Mouse (Mus musculus) G1E-ER4 (cell line): ENCODE measurements around the gene Spem2. TPM values are rescaled to one million over a fixed set of nuclear protein-coding genes. Genes with fewer than 3 reads are reported as not detected.

ENCODE experiments used
- GATA1 ChIP-seq: IDR thresholded peaks from one replicate; pipeline ENCODE4 v1.8.0; 2012; ENCODE audit warnings: low read length, inconsistent platforms
- polyA plus RNA-seq: library from polyadenylated mRNA; stranded (reverse); fragments of >175 nt; gene quantifications from 2 replicates; pipeline ENCODE4 v1.2.3, GENCODE M21; 2012

Spem2 gene
- not detected in 2 replicates for polyA plus RNA-seq

GRCm38 (mm10) chr11:69818365-69818764 lies at the start of gene Spem2:
TSS of gene Spem2 (minus strand) at chr11:69818465.
- TF ChIP-seq GATA1: no peak

DNA sequence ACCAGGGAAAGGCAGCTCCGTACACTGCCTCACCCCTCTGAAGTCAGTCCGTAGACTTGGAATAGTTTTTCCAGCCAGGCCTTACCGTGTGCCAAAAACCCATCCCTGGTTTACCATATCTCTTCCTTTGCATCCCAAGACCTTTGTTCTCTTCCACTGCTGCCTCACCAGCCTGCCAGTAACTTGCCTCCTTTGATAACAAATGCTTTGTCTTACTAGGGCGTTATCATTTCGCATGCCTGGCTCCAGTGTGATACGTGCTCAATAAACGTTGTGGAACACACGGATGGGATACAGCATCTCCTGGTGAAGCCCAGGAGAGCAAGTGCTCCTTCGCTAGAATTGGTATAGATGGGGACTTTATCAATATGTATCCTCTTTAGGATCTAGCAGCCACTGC lies 49.1 kb upstream of the Spem2 start:
- no peak for TF ChIP-seq GATA1

DNA sequence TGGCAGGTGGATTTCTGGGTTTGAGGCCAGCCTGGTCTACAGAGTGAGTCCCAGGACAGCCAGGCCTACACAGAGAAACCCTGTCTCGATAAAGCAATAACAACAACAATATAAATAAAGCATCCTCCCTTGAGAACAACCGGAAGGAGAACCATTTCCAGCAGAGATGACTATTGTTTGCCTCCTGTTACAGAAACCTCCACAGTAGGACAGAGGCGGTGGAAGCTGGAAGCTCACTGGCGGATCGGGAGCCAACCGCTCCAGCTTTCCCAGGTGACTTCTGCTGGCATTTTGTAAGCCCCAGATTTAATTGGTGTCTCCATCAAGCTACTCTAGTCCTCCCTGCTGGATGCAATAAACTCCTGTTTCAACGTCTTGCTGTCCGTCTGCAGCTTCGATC lies 47.3 kb upstream of the Spem2 start:
- TF ChIP-seq GATA1: no peak

GRCm38 (mm10) chr11:69864138-69864860 lies 46.0 kb upstream of the Spem2 start:
- TF ChIP-seq GATA1: no peak

DNA sequence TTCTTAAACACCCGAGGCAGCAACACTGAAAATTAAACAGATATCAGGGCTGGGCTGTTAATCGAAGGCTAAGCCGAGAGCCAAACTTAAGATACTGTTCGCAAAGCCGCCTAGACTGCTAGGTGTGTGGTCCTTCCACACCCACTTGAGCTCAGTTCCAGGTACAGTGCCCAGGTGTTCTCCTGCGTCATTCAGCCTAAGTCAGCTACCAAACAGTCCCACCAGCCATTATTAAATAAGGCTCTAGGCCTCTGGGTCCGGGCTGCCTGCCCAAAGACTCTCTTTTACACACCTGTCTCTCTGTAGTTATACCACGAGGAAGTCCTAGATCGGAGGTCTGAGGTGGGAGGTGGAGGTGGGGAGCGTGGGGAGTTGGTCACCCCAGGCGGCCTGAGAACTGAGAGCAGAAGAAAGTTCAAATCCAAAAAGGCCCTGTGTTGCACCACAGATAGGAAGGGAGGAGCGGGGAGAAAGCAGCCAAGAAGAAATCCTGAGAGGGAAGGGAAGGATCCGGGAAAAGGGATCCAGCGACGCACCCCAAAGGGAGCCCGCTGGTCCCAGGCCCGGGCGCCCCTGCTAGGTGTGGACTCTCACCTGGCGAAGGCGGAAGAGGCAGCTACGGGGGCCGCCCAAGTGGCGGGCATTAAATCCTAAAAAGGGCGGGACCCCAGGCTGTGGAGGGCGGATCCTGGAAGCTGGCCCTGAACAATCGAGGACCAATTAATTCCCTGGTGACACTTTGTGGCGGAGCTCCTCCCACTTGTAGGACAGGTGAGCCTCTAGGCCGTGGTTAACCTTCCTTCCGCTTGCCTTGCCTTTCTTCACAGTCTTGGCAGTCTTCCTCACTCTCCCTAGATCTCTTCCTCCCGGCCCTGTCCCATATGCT lies 40.1 kb upstream of the Spem2 start, which contains the start of gene Tnk1:
Gene Tnk1, minus strand, starts transcription at position 618 of the 886 bp plus-strand sequence.
- TF ChIP-seq GATA1: no peak

- TF ChIP-seq GATA1: no peak
These were observed 37.1 kb upstream of the Spem2 start for GRCm38 (mm10) chr11:69855347-69855746.

- TF ChIP-seq GATA1: no peak
These were observed 36.4 kb upstream of the Spem2 start for GRCm38 (mm10) chr11:69854680-69855079.

- peak; percentile 92 for TF ChIP-seq GATA1
These were observed 35.7 kb upstream of the Spem2 start for GRCm38 (mm10) chr11:69853994-69854393.

- TF ChIP-seq GATA1: no peak
These were observed 32.5 kb upstream of the Spem2 start for GRCm38 (mm10) chr11:69850754-69851153.

DNA sequence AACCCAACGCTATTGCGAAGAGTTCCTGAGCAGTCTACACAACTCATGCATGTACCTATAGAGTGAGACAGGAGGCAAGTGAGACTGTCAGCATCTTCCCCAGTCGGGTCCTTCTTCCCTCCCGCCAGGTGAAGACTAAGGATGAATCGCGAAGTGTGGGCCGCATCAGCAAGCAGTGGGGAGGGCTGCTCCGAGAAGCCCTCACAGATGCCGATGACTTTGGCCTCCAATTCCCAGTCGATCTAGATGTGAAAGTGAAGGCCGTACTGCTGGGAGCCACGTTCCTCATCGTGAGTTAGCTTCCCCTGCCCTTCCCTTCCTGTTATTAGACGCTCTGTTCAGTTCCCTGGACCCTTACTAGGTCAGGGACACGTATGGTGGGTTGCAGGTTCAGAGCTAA lies 31.6 kb upstream of the Spem2 start:
- TF ChIP-seq GATA1: no peak

GRCm38 (mm10) chr11:69849128-69849527 lies 30.9 kb upstream of the Spem2 start:
- no peak for TF ChIP-seq GATA1

GRCm38 (mm10) chr11:69848021-69848420 lies 29.8 kb upstream of the Spem2 start:
- TF ChIP-seq GATA1: no peak

GRCm38 (mm10) chr11:69846738-69847688 lies 28.7 kb upstream of the Spem2 start:
- TF ChIP-seq GATA1: no peak

DNA sequence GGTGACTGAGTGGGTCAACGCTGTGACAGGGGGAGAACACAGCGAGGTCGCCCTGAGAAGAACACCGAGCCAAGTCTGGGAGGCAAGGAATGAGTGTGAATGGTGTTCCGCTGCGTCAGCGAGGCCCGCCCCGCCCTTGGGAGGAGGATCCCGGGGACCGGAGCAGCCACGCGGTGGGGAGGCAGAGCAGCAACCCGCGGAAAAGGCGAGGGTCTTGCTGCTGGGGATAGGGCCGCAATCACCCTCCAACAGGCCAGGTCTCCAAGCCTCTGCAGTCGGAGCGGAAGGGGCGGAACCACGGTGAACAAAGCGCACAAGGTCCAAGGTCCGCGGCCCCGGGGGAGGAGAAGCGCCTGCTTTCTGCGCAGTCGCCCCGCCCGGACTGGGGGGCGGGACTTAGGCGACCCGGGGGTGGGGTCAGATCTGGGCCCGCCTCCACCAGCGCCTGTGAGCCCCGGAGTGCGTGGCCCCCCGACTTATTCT lies 28.0 kb upstream of the Spem2 start, which contains the start of gene Plscr3:
Gene Plscr3, plus strand, starts transcription at position 179 of the 483 bp plus-strand sequence.
- no peak for TF ChIP-seq GATA1

DNA sequence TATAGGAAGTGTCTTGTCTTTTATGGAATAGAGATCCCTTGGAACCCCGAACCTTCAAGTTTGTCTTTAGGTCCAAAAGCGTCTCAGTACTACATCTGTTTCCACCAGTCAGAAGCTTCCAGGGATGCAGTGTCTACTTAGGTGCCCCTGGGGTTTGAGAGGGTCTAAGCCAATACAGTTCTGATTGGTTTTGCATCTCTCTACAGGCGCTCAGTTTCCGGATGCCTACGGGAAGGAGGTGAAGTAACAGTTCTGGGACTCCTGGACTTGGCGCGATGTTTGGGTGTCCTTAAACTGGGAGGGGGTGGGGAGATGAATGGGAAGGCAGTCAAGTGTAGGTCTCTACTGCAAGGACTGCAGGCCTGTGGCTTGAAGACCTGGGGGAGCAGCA lies 20.4 kb upstream of the Spem2 start:
- no peak for TF ChIP-seq GATA1
